Mouse (Mus musculus) myocyte (in vitro differentiated cells): ENCODE results near the gene Ptgds.

Source experiments
- MAX ChIP-seq: IDR thresholded peaks from one replicate; pipeline ENCODE4 v1.6.1; 2011; ENCODE audit warnings: low read depth, mild to moderate bottlenecking, control low read depth
- POLR2A ChIP-seq: IDR thresholded peaks from one replicate; pipeline ENCODE4 v1.6.1; 2011; ENCODE audit warnings: low read depth, mild to moderate bottlenecking, control low read depth, moderate library complexity; ENCODE audit not compliant: insufficient read length

DNA sequence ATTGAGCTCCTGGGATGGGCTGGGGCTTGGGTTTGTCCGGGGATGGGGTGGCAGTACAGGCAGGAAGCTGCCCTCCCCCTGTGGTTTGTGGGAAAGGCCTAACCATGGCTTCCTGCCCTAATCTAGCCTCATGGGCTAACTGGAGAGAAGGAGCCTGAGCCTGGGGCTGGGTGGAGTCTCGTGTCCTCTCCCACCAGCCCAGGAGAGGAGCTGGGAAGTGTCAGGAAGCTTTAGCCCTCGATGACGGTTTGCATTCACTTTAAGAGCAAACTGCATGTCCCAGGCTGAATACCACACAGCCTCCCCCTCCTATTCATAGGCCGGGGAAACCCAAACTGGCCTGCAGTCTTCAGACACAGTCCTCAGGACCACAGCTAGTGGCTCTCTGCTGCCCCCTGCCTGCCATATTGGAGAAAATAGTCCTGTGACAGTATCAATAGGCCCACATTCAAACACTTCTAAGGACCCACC, 43.1 kb downstream of the Ptgds start:
- no peak for TF ChIP-seq MAX
- TF ChIP-seq POLR2A = no peak
